In genomic region chr10:118041068-118041467, GRCm38 (mm10) we compare ENCODE assay signal across 27 mouse cellular contexts.
DNase-seq lines count a peak whose midpoint lies in the region; ATAC-seq lines count a peak whose summit lies in the region.
"Had no signal": no experiment of that assay in that cellular context is flagged by ENCODE, and none has a peak within 500 bp of the region (broad histone marks: within the 10 kb centered on the region; RNA-seq: fewer than 3 reads in every experiment).

No protein-coding gene starts in this region.

- WGBS in intestine, embryonic 14.5 days = 85% methylated on average over 3 of the region's 3 CpGs
- WGBS in intestine, embryonic 15.5 days = 85% methylated on average over 3 of the region's 3 CpGs

- H3K27me3 ChIP-seq in intestine, embryonic 14.5 days (replicated peaks; ENCODE audit: control insufficient read depth, insufficient read depth, low read length) = no peaks in the 10 kb centered on the region
- no peaks in the 10 kb centered on the region for H3K27me3 ChIP-seq in intestine, embryonic 15.5 days (replicated peaks)
- H3K27me3 ChIP-seq: CH12.LX; embryonic facial prominence, embryonic 12.5 days; embryonic facial prominence, embryonic 15.5 days; heart, embryonic 12.5 days; heart, embryonic 15.5 days; Patski had no signal

- peak; percentile 18 for DNase-seq in intestine, embryonic 14.5 days (ENCODE audit: low spot score)
- DNase-seq in CD4-positive, CD25-positive, alpha-beta regulatory T cell, adult 2 months (ENCODE audit: low read depth, low spot score) = peak; percentile 29
- no peak for DNase-seq in frontal cortex, postnatal 10 days (ENCODE audit: low spot score in 2 of 2)
- DNase-seq: adrenal gland, adult 2 months; adrenal gland, postnatal 14 days; cerebellum, adult 11 months; cerebellum, adult 2 months; cerebellum, adult 9-11 months; cerebellum, postnatal 25 days; forebrain, postnatal 0 days; gastrocnemius, postnatal 25 days; heart, postnatal 10 days; heart, postnatal 36 days had no signal

- H3K9me3 ChIP-seq in intestine, embryonic 14.5 days (ENCODE audit: control insufficient read depth, low read length) = no peaks in the 10 kb centered on the region
- no peaks in the 10 kb centered on the region for H3K9me3 ChIP-seq in intestine, embryonic 15.5 days
- H3K9me3 ChIP-seq: embryonic facial prominence, embryonic 12.5 days; embryonic facial prominence, embryonic 15.5 days; heart, embryonic 15.5 days had no signal

- H3K4me1 ChIP-seq in intestine, embryonic 14.5 days (replicated peaks; ENCODE audit: control insufficient read depth, insufficient read depth, low read length) = no peaks in the 10 kb centered on the region
- H3K4me1 ChIP-seq in intestine, embryonic 15.5 days (replicated peaks) = no peaks in the 10 kb centered on the region
- H3K4me1 ChIP-seq: embryonic facial prominence, embryonic 12.5 days; embryonic facial prominence, embryonic 15.5 days had no signal

- H3K4me3 ChIP-seq in intestine, embryonic 14.5 days (ENCODE audit: low read depth, low read length) = no peak overlapping the region
- no peak overlapping the region for H3K4me3 ChIP-seq in intestine, embryonic 15.5 days (replicated peaks)
- H3K4me3 ChIP-seq: embryonic facial prominence, embryonic 12.5 days; embryonic facial prominence, embryonic 15.5 days; heart, embryonic 12.5 days; heart, embryonic 15.5 days had no signal

- H3K36me3 ChIP-seq in intestine, embryonic 14.5 days (ENCODE audit: control insufficient read depth, insufficient read depth, low read length) = no peaks in the 10 kb centered on the region
- no peaks in the 10 kb centered on the region for H3K36me3 ChIP-seq in intestine, embryonic 15.5 days
- H3K36me3 ChIP-seq: embryonic facial prominence, embryonic 12.5 days; embryonic facial prominence, embryonic 15.5 days; G1E; heart, embryonic 12.5 days; heart, embryonic 15.5 days had no signal

- no peak overlapping the region for H3K9ac ChIP-seq in intestine, embryonic 14.5 days (ENCODE audit: low read length)
- H3K9ac ChIP-seq in intestine, embryonic 15.5 days = no peak overlapping the region
- H3K9ac ChIP-seq: embryonic facial prominence, embryonic 12.5 days; embryonic facial prominence, embryonic 15.5 days; forebrain, postnatal 0 days; heart, embryonic 12.5 days; heart, embryonic 15.5 days; hindbrain, embryonic 14.5 days had no signal

- no peak overlapping the region for H3K27ac ChIP-seq in intestine, embryonic 14.5 days (ENCODE audit: low read depth)
- H3K27ac ChIP-seq in intestine, embryonic 15.5 days = no peak overlapping the region
- H3K27ac ChIP-seq: embryonic facial prominence, embryonic 12.5 days; embryonic facial prominence, embryonic 15.5 days; heart, embryonic 15.5 days; hindbrain, embryonic 14.5 days; hindbrain, postnatal 0 days had no signal

- no peak overlapping the region for H3K4me2 ChIP-seq in intestine, embryonic 14.5 days (ENCODE audit: low read length)
- no peak overlapping the region for H3K4me2 ChIP-seq in intestine, embryonic 15.5 days (replicated peaks)
- H3K4me2 ChIP-seq: embryonic facial prominence, embryonic 12.5 days; embryonic facial prominence, embryonic 15.5 days; heart, embryonic 12.5 days; heart, embryonic 15.5 days; hindbrain, embryonic 14.5 days had no signal

- ATAC-seq in intestine, embryonic 14.5 days (replicated peaks; ENCODE audit: low FRiP score, low TSS enrichment, low read depth) = no peak
- ATAC-seq in intestine, embryonic 15.5 days = no peak
- ATAC-seq in CD4-positive, CD25-positive, alpha-beta regulatory T cell, adult 4 months = peak; percentile 89
- peak; percentile 68 for ATAC-seq in inflammation-experienced regulatory T-cells, adult 6 months
- ATAC-seq: forebrain, embryonic 14.5 days; forebrain, postnatal 0 days; hindbrain, postnatal 0 days; intestine, postnatal 0 days; Patski had no signal

Comparison
In these comparisons a context has a peak if more than half of its experiments do, and no peak if none do; other contexts are left out.
1. ATAC-seq: peak in CD4-positive, CD25-positive, alpha-beta regulatory T cell, adult 4 months (single experiment) and inflammation-experienced regulatory T-cells, adult 6 months (single experiment); none in intestine, embryonic 14.5 days (single experiment) and intestine, embryonic 15.5 days (single experiment).
2. DNase-seq: peak in intestine, embryonic 14.5 days (single experiment) and CD4-positive, CD25-positive, alpha-beta regulatory T cell, adult 2 months (single experiment); none in frontal cortex, postnatal 10 days (0 of 2).